Mouse (Mus musculus): ENCODE measurements at regions not wholly inside any gene's neighbourhood (a gene's known extent, or its start where the extent isn't known, plus 50 kb on each side); places are given as distances from the start of the nearest gene placed in this dataset.

DNA sequence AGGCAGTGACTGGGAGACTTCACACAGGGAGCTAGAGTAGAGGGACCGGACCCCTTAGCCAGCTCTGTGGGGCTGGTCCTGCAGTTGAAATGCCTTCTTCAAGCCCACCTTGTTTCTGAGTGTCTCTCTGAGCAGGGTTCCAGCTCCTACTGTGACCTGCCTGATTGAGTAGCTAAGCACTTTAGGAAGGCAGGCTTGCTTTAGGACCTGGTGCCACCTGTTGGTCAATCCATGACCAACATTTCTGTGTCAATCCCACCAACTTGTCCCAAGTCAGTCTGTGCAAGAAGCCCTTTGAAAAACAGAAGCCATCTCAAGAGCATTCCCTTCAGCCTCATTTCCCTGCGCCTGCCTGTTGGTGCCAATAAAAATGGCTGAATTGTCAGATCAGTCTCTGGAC is 108.5 kb downstream of the Cenpf start:
- TF ChIP-seq GATA1 (IDR thresholded peaks at IDR 0.05; ENCODE audit: borderline replicate concordance, low read length) = no peak
- TF ChIP-seq FLI1 (IDR thresholded peaks at IDR 0.05; ENCODE audit: low read length) = no peak

All from megakaryocyte, embryonic 14.5 days (primary cell).